Mouse (Mus musculus) lung, adult 2 months (tissue): ENCODE results near the gene Gyg.

Source experiments
- CTCF ChIP-seq: fragments of 200-500 bp; IDR thresholded peaks from 2 replicates; pipeline ENCODE4 v1.5.1; 2011; ENCODE audit warnings: mild to moderate bottlenecking, low read length, control low read depth; ENCODE audit not compliant: insufficient read depth
- POLR2A ChIP-seq: fragments of 200-500 bp; IDR thresholded peaks from 2 replicates; pipeline ENCODE4 v1.6.1; 2011; ENCODE audit warnings: low read depth, mild to moderate bottlenecking, control low read depth, low read length, borderline replicate concordance; ENCODE audit errors: extremely low read depth

DNA sequence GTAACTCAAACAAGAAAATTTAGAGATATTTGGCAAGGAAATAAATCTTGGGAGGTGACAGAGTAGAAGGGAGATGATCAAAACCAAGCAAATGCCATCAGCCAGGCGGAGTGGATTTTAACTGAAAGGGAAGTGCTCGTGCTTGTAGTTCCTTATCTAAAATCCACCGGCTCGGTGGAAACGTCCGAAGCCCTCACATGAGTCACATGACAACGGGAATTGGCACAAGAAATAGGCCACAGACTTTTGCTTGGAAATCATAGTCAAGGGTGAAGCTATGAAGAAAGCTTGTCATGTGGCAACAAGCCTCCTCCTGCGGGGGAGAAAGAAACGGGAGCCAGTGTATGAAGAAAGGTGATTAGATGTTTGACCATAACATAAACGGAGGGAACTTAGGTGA lies 42.8 kb upstream of the Gyg start:
- TF ChIP-seq CTCF (no peak), POLR2A (no peak)
